Mouse (Mus musculus) layer of hippocampus, adult 8-10 months (tissue): Measurements from ENCODE around the gene Relt. TPM values are rescaled to one million over a fixed set of nuclear protein-coding genes. Genes with fewer than 3 reads are reported as not detected.
A peak's percentile ranks its signal among the peaks of the same experiment; 100 is the strongest.

Experiments used
- DNase-seq, 2 experiments: peaks; one replicate each; pipeline ENCODE4 v3.0.0; 2022; ENCODE audit warnings: low spot score in 2 of 2
- total RNA-seq, 4 experiments: library from RNA; stranded (reverse); gene quantifications; 2 replicates each; pipeline ENCODE4 v1.2.4; 2022

The Relt gene
- total RNA-seq, 4 experiments from 2014 or later = 11.6 to 14.1 (median 12.8) TPM

DNA sequence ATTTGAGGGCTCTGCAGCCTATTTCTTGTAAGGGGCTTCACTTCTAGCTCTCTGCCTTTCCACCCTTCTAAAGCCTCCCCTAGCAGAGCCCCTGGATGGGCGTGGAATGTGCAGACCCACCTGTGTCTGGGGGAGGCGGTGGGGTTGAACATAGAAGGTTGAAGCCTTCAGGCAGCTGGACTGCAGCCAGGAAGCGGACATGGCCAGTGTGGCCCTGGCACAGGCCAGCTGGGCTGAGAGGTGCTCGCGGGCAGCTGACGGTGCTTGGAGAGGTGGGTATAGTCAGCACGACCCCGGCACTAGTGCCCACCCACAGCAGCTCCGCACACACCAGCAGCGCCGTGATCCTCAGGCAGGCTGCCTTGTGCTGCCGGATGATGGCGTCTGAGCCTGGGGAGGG, 13.0 kb upstream of the Relt start:
- DNase-seq = no peak

DNA sequence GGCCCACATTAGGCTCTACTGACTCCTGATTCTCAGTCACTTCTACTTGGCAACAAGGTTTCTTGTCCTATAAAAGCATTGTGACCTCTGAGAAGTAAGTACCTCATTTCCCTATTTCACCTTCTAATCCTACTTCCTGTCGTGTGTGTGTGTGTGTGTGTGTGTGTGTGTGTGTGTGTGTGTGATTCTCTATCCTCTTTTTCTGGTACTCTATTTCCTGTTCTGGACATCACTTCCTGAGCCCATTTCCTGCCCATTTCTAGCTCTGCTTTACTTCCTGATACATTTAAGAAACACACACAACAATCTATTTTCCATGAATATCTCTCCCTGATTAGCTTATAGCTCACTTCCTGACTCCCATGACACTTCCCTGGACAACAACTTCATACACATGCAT, 12.6 kb upstream of the Relt start:
- no peak for DNase-seq

GRCm38 (mm10) chr7:100873197-100873596, 10.0 kb upstream of the Relt start:
- DNase-seq = no peak

DNA sequence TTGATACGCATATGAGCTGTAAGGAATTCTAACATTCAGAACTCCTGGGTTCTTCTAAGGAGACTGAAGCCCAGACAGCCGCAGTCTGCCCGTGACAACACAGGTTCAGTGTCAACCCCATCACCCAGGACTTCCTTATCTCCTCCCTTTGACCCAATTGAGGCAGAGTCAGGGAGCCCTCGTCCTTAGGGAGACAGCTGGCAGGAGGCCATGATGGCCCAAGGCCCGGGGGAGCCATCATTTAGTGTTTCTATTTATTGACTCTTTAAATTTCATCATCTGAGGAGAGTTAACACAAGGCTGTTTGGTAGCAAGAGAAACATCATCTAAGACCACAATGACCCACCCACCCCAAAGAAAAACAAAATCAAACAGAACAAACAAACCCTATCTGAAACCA, 8.6 kb upstream of the Relt start:
- no peak for DNase-seq

GRCm38 (mm10) chr7:100871355-100871754, 8.1 kb upstream of the Relt start:
- DNase-seq = no peak

- DNase-seq = no peak
Observed at GRCm38 (mm10) chr7:100869877-100870629, 6.8 kb upstream of the Relt start.

DNA sequence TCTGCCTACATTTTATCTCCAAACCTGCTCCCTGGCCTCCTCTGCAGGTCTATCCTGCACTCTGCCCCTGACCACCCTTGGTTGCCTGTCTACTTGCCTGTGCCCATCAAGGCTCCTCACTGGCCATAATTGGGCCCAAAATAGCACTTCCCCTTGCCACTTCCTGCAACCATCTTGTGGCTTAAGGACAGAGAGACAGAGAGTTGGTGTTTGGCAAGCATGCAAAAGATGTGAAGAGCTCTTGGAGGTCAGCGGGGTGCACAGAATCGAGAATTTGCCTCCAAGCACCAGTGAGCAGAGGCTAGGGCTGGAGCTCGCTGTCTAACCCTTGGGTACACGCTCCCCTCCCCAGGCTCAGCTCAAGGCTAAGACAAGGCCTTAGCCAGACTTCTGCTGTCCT, 5.3 kb upstream of the Relt start:
- DNase-seq = no peak

GRCm38 (mm10) chr7:100867561-100867960, 4.3 kb upstream of the Relt start:
- DNase-seq = no peak

- peak in 1 of 2 experiments; percentile 83 for DNase-seq
Observed at GRCm38 (mm10) chr7:100866675-100867074, 3.4 kb upstream of the Relt start.

GRCm38 (mm10) chr7:100862353-100862752, 893 bp downstream of the Relt start:
- DNase-seq = no peak

- no peak for DNase-seq
Observed at GRCm38 (mm10) chr7:100861209-100861608, 2.0 kb downstream of the Relt start.

DNA sequence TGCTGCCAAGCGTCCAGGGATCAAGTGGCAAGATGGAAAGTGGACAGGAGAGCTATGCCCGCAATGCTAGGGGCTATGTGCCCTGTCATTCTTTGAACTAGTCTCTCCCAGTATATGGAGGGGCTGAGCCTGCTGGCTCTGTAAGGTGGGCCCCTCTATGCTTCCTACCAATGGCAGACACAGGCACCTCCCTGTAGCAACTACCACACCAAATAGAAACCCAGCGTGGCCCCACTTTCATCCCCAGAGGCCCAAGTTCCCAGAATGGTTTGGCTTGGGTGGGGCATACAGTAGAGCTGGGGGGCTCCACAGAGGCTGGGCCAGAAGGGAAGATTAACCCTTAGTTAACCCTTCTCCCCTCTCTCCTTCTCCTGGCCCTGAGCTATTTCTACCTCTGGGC, 2.8 kb downstream of the Relt start:
- DNase-seq = no peak

- DNase-seq = no peak
Observed at GRCm38 (mm10) chr7:100855795-100856573, 7.3 kb downstream of the Relt start.

GRCm38 (mm10) chr7:100855300-100855699, 7.9 kb downstream of the Relt start:
- DNase-seq = no peak

- DNase-seq = no peak
Observed at GRCm38 (mm10) chr7:100854861-100855260, 8.4 kb downstream of the Relt start.

- no peak for DNase-seq
Observed at GRCm38 (mm10) chr7:100854137-100854814, 9.0 kb downstream of the Relt start.

- DNase-seq = no peak
Observed at GRCm38 (mm10) chr7:100853396-100853795, 9.8 kb downstream of the Relt start.

DNA sequence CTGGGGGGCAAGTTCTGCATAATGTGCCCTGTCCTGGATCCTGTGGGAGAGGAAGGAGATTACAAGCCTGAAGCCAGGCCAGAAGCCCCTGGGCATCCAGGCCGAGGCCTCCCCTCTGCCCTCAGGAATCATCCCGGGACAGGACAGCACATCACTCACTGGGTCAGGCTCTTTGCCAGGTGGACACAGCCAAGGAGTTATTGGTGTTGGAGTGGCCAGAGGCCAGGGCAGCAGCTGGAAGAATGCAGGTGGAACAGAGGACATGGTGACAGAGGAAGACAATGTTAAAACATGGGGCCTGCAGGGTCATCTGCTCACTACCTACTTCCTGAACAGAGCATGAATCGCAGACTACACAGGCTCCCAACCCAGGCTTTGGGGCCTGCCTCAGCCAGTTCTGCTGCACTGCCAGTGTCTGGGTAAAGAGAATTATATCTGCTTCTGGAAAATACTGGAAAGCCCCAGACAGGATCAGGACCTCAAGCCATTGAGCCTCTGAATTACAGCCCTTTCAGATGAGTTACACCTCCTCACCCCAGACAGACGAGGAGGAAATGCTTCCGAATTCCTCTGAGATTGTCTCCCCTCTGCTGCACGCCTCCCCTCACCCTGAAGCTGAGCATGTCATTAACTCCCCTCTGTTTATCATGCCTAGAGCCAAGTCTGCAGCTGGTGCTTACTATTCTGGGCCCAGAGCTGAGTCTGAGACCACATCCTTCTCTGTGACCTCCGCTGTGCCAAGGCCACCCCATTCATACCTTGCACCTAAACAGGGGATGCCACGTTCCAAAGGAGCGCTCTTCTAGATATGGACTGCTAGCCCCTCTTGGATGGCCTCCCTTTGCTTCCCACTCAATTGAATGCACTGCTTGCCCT, 11.5 kb downstream of the Relt start:
- no peak for DNase-seq

GRCm38 (mm10) chr7:100849508-100849907, 13.7 kb downstream of the Relt start:
- DNase-seq = no peak

- peak in 1 of 2 experiments; percentile 81 for DNase-seq
Observed at GRCm38 (mm10) chr7:100848744-100849143, 14.5 kb downstream of the Relt start.

- no peak for DNase-seq
Observed at GRCm38 (mm10) chr7:100847131-100847530, 16.1 kb downstream of the Relt start.
